Mouse (Mus musculus): ENCODE results near the gene Hoxb6.

GRCm38 (mm10) chr11:96285771-96286738, 6.2 kb upstream of the Hoxb6 start, which contains the start of gene Hoxb7:
- TF ChIP-seq CTCF (IDR thresholded peaks at IDR 0.05 in 2 of 3, conservative IDR thresholded peaks at IDR 0.05 in 1 of 3; ENCODE audit: control insufficient read depth in 1 of 3, insufficient read depth in 1 of 3, low read depth in 2 of 3, low read length in 3 of 3, poor library complexity in 1 of 3, severe bottlenecking in 1 of 3) (no peak), USF1 (IDR thresholded peaks at IDR 0.05; ENCODE audit: low read depth, low read length) (no peak), TCF12 (IDR thresholded peaks at IDR 0.05; ENCODE audit: low read depth, low read length) (no peak), POLR2A (IDR thresholded peaks at IDR 0.05; ENCODE audit: control insufficient read depth in 1 of 2, insufficient read depth in 1 of 2, low read depth in 1 of 2, low read length in 2 of 2, poor library complexity in 1 of 2) (no peak), SMC3 (IDR thresholded peaks at IDR 0.05; ENCODE audit: low read depth, low read length) (no peak), CHD1 (IDR thresholded peaks at IDR 0.05; ENCODE audit: low read depth, low read length) (no peak), TAL1 (IDR thresholded peaks at IDR 0.05; ENCODE audit: low read length) (no peak), MXI1 (IDR thresholded peaks at IDR 0.05; ENCODE audit: low read depth, low read length) (no peak), MAFK (IDR thresholded peaks at IDR 0.05; ENCODE audit: borderline replicate concordance, low read depth, low read length) (no peak), CHD2 (IDR thresholded peaks at IDR 0.05; ENCODE audit: low read length) (no peak)
